Mouse (Mus musculus) liver, adult 2 months (tissue): ENCODE results near the gene Mical1. TPM values are rescaled to one million over a fixed set of nuclear protein-coding genes. Genes with fewer than 3 reads are reported as not detected.
"Not testable (repeated sequence)": the region's sequence is repeated elsewhere in the genome, so short reads cannot be mapped to it uniquely, and the experiment has no call there.

Source experiments
- DNase-seq: peaks from one replicate; pipeline ENCODE4 v3.0.0-alpha.2; 2011; ENCODE audit warnings: low read depth, low spot score; ENCODE audit errors: extremely low read depth
- H3K27ac ChIP-seq: fragments of 200-500 bp; replicated peaks from 2 replicates; pipeline ENCODE4 v1.5.1; 2012; ENCODE audit warnings: low read depth, mild to moderate bottlenecking, control low read depth, inconsistent platforms, low read length; ENCODE audit not compliant: insufficient read depth
- H3K27me3 ChIP-seq: fragments of 200-500 bp; 2 replicates; pipeline ENCODE4 v1.6.1; 2012; ENCODE audit warnings: mild to moderate bottlenecking, moderate library complexity, low read length, inconsistent platforms; ENCODE audit not compliant: control insufficient read depth, insufficient read depth
- H3K36me3 ChIP-seq: fragments of 200-500 bp; 2 replicates; pipeline ENCODE4 v1.6.1; 2012; ENCODE audit warnings: low read length, inconsistent platforms; ENCODE audit not compliant: control insufficient read depth, insufficient read depth
- H3K4me1 ChIP-seq: fragments of 200-500 bp; 2 replicates; pipeline ENCODE4 v1.6.1; 2011; ENCODE audit warnings: low read length; ENCODE audit not compliant: control insufficient read depth, insufficient read depth
- H3K4me3 ChIP-seq: fragments of 200-500 bp; 2 replicates; pipeline ENCODE4 v1.5.1; 2011; ENCODE audit warnings: low read depth, mild to moderate bottlenecking, control low read depth, low read length, moderate library complexity; ENCODE audit not compliant: insufficient read depth
- H3K79me2 ChIP-seq: fragments of 200-500 bp; 2 replicates; pipeline ENCODE4 v1.6.1; 2012; ENCODE audit warnings: inconsistent platforms, mild to moderate bottlenecking, low read length, moderate library complexity; ENCODE audit not compliant: control insufficient read depth, insufficient read depth
- H3K9ac ChIP-seq: fragments of 200-500 bp; 2 replicates; pipeline ENCODE4 v1.6.1; 2012; ENCODE audit warnings: low read depth, mild to moderate bottlenecking, control low read depth, inconsistent platforms, low read length
- CTCF ChIP-seq: fragments of 200-500 bp; IDR thresholded peaks from 2 replicates; pipeline ENCODE4 v1.5.1; 2011; ENCODE audit warnings: low read depth, low read length, control low read depth
- POLR2A ChIP-seq: fragments of 200-500 bp; IDR thresholded peaks from 2 replicates; pipeline ENCODE4 v1.6.1; 2011; ENCODE audit warnings: low read length, control low read depth; ENCODE audit not compliant: insufficient read depth; ENCODE audit errors: extremely low read depth
- WGBS: fragments of 180-500 bp; shearing (Covaris S2); methylation state at CpG from one replicate; pipeline ENCODE4 v1.1.7; 2018; 5-methylcytosine and 5-hydroxymethylcytosine counted together
- polyA plus RNA-seq: library from polyadenylated mRNA; depleted of rRNA; stranded (reverse); fragments of >200 nt; gene quantifications from 2 replicates; pipeline ENCODE4 v1.2.3, GENCODE M21; 2012
- total RNA-seq: library from RNA; depleted of rRNA; stranded (reverse); fragments of >200 nt; gene quantifications from 2 replicates; pipeline ENCODE4 v1.2.3, GENCODE M21; 2014

Gene Mical1
- total and polyA plus RNA-seq, 2 experiments, result 0.55 to 3.7 TPM

DNA sequence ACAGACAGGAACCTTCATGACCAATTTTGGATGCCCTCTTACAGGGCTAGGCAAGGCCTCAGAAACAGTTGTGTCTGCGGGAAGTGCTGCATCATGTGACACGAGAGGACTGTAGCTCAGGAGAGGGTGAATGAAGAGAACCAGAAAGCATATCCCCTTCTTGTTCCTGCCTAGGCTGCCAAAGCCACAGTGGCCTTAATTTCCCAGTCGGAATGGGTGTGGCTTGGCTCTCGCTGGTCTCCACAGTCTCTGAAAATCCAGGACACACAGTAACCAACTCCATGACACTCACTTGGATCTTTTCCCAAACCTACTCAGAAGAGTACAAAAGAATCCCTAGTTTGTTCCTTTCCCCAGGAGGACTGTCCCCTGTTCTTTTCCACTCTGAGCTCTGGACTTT is 24.8 kb downstream of the Mical1 start:
- WGBS, result 25% methylated on average over 4 of the region's 4 CpGs
- DNase-seq, result peak; percentile 92
- H3K27ac ChIP-seq, result no peak overlapping the region

DNA sequence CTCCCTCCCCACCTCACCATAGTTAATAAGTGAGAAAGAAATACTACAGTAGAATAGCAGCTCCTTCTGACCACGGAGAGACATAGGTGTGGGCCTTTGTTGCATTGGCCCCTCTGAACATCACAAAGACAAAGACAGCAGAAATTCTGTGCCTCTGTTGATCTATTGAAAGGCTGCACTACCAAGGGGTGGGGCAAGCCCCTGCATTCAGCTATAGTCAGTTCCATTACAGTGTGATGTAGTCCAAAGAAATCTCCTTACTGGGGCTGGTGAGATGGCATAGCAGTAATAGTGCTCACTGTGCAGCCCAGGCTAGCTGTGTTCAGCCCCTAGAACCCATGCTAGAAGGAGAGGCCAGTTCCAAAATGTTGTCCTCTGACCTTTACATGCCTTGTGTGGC is 28.9 kb downstream of the Mical1 start:
- Histone ChIP-seq H3K27ac (no peak overlapping the region), H3K79me2 (no peaks in the 10 kb centered on the region), H3K27me3 (no peaks in the 10 kb centered on the region), H3K4me3 (no peak overlapping the region), H3K36me3 (no peaks in the 10 kb centered on the region), H3K9ac (no peak overlapping the region), H3K4me1 (peaks cover 4% of the 10 kb centered on the region; the same call in 1 of the 2 replicates)
- no peak for TF ChIP-seq CTCF
- TF ChIP-seq POLR2A, result no peak
- no peak for DNase-seq
- WGBS, result 86% methylated on average over 1 of the region's 1 CpGs

More for the DNA sequence above, 24.8 kb downstream of the Mical1 start:
- Histone ChIP-seq H3K36me3 (no peaks in the 10 kb centered on the region), H3K4me3 (no peak overlapping the region), H3K79me2 (no peaks in the 10 kb centered on the region), H3K9ac (no peak overlapping the region), H3K4me1 (peaks cover 4% of the 10 kb centered on the region; the same call in 1 of the 2 replicates), H3K27me3 (no peaks in the 10 kb centered on the region)
- TF ChIP-seq POLR2A (no peak), CTCF (no peak)

- H3K36me3 ChIP-seq, H3K27ac ChIP-seq, H3K79me2 ChIP-seq, H3K4me1 ChIP-seq, H3K27me3 ChIP-seq, H3K9ac ChIP-seq, H3K4me3 ChIP-seq: not testable (repeated sequence)
- TF ChIP-seq CTCF, result peak; percentile 83
- 5% methylated on average over 3 of the region's 3 CpGs for WGBS
- DNase-seq, result peak; percentile 74
Observed at GRCm38 (mm10) chr10:41505446-41505845, 29.3 kb downstream of the Mical1 start.

DNA sequence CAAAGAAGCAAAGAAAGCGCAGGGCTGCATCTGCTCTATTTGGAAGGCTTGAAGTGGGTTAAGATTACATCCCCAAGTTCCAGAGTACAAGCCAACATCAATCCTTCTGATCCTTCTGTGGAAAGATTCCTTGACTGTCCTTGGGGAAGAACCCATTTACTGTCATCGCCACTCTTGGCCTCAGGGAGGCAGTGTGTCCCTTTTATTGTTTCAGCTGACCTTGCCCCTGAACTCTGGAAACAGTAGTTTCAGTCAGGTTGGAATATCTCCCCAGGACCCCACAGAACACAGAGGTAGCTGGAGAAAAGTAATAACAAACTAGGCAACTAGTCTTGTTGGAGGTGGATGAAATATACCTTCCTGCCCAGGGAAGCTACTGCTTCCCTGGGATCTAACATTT is 33.0 kb downstream of the Mical1 start:
- Histone ChIP-seq H3K27ac (no peak overlapping the region), H3K4me3 (no peak overlapping the region), H3K4me1 (no peaks in the 10 kb centered on the region), H3K27me3 (no peaks in the 10 kb centered on the region), H3K79me2 (no peaks in the 10 kb centered on the region), H3K36me3 (no peaks in the 10 kb centered on the region), H3K9ac (no peak overlapping the region)
- DNase-seq, result no peak
- TF ChIP-seq POLR2A (no peak), CTCF (peak; percentile 61; the same call in 1 of the 2 replicates)
- WGBS, result 62% methylated on average over 2 of the region's 2 CpGs

DNA sequence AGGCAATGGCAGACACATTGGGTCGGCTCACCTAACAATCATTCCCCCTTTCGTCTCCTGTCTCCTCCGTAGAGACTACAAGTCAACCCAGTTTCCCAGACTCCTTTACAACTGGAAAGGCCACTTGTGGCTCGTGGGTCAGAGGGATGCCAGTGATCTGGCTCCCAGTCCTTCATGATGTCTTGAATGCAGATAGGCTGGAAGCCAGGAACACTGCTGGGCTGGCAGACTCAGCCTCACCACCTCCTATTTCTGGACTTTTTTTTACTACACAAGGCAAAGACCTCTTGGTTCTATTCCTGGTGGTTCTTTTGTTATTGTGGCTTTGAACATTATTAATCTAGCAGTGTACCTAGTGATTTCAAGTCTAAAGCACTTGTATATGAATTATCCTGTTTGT is 38.2 kb downstream of the Mical1 start:
- Histone ChIP-seq H3K9ac (no peak overlapping the region), H3K27ac (no peak overlapping the region), H3K79me2 (no peaks in the 10 kb centered on the region), H3K27me3 (no peaks in the 10 kb centered on the region), H3K36me3 (no peaks in the 10 kb centered on the region), H3K4me1 (no peaks in the 10 kb centered on the region), H3K4me3 (no peak overlapping the region)
- TF ChIP-seq CTCF (no peak), POLR2A (no peak)
- no peak for DNase-seq
- WGBS, result 89% methylated on average over 4 of the region's 4 CpGs

DNA sequence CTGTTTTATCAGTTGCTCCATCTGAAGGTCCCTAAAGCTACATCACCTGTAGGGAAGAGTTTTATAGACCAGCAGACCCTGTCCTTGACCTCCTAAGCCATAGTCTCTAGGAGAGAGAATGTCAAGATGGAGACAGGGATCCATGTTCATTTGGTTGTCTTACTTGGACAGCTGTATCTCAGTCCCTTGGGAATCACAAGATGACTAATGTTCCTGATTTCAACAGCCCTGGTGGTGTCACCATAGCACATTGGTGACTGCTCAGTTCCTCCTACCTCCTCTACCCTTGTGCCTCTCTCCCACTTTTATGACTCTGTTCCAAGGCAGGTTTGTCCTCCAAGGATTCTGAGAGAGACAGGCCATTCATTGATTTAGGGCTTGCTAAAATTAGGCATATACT is 38.8 kb downstream of the Mical1 start:
- TF ChIP-seq CTCF (no peak), POLR2A (no peak)
- Histone ChIP-seq H3K4me1 (no peaks in the 10 kb centered on the region), H3K27ac (no peak overlapping the region), H3K36me3 (no peaks in the 10 kb centered on the region), H3K27me3 (no peaks in the 10 kb centered on the region), H3K4me3 (no peak overlapping the region), H3K79me2 (peaks cover 5% of the 10 kb centered on the region; the same call in 1 of the 2 replicates), H3K9ac (no peak overlapping the region)
- DNase-seq, result no peak
